Mouse (Mus musculus) small intestine, adult 2 months (tissue): ENCODE results near the gene Adk.

ENCODE experiments used
- CTCF ChIP-seq: fragments of 200-500 bp; IDR thresholded peaks from 2 replicates; pipeline ENCODE4 v1.5.1; 2012; ENCODE audit warnings: low read depth, mild to moderate bottlenecking, control low read depth, inconsistent platforms, low read length, moderate library complexity, mixed read lengths; ENCODE audit not compliant: insufficient replicate concordance, insufficient read length; ENCODE audit errors: extremely low read depth
- POLR2A ChIP-seq: fragments of 200-500 bp; IDR thresholded peaks from 2 replicates; pipeline ENCODE4 v1.6.1; 2012; ENCODE audit warnings: low read depth, mild to moderate bottlenecking, control low read depth, inconsistent platforms, low read length, moderate library complexity

- TF ChIP-seq POLR2A: no peak
- TF ChIP-seq CTCF: no peak
Measured at GRCm38 (mm10) chr14:21206472-21206871, 154.1 kb downstream of the Adk start.
